Mouse (Mus musculus) olfactory bulb, adult 2 months (tissue): ENCODE measurements around the gene Kat2b.

Experiments
- CTCF ChIP-seq: fragments of 200-500 bp; IDR thresholded peaks from 2 replicates; pipeline ENCODE4 v1.5.1; 2012; ENCODE audit warnings: low read depth, mild to moderate bottlenecking, low read length, moderate library complexity; ENCODE audit not compliant: insufficient read depth
- POLR2A ChIP-seq: fragments of 200-500 bp; IDR thresholded peaks from 2 replicates; pipeline ENCODE4 v1.6.1; 2012; ENCODE audit warnings: mild to moderate bottlenecking, low read depth, low read length, moderate library complexity; ENCODE audit not compliant: insufficient read depth

DNA sequence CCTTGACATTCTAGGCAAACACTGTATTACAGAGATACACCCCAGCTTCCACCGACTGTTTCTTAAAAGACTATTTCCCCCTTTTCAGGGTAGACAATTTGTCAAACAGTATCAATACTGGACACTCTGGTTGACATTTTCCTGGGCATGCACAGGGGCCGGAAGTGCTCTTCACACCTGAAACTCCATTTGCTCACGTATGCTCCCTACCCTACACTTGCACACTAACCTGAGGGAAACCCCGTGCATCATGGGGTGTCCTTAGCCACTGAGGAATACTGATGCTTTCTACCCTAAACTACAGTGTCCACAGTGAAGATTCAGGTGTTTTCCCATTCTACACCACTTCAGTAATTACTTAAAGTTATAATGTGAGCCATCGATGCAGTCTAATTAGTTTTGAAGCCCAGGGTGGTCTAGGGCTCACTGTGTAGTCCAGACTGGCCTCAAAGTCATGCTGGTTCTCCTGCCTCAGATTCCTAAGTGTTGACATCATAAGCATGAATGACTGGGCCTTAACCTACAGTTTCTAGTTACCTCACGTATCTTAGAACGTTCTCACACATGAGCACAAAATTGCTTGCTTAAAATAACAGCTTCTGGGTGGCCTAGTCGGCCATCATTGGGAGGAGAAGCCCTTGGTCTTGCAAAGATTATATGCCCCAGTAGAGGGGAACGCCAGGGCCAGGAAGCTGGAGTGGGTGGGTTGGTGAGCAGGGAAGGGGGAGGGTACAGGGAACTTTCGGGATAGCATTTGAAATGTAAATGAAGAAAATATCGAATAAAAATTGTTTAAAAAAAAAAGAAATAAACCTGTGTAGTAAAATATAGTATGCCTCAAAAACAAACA, 30.5 kb downstream of the Kat2b start:
- TF ChIP-seq CTCF (no peak), POLR2A (no peak)
